Mouse (Mus musculus): ENCODE data around the gene Rgma.

Rgma gene

GRCm38 (mm10) chr7:73375257-73376100 is at the start of gene Rgma:
Gene Rgma, plus strand, starts transcription at chr7:73375509.
- peak in 1 of 2 experiments; percentile 19 for DNase-seq

GRCm38 (mm10) chr7:73326236-73326635 is 49.1 kb upstream of the Rgma start:
- no peak for DNase-seq

GRCm38 (mm10) chr7:73326680-73327079 is 48.6 kb upstream of the Rgma start:
- no peak for DNase-seq

- no peak for DNase-seq
Observed at GRCm38 (mm10) chr7:73327193-73327592, 48.1 kb upstream of the Rgma start.

- DNase-seq, result no peak
Observed at GRCm38 (mm10) chr7:73327652-73328051, 47.7 kb upstream of the Rgma start.

- DNase-seq, result no peak
Observed at GRCm38 (mm10) chr7:73328653-73329207, 46.6 kb upstream of the Rgma start.

GRCm38 (mm10) chr7:73330754-73331153 is 44.6 kb upstream of the Rgma start:
- no peak for DNase-seq

- DNase-seq, result no peak
Observed at GRCm38 (mm10) chr7:73331645-73332044, 43.7 kb upstream of the Rgma start.

GRCm38 (mm10) chr7:73333398-73333988 is 41.8 kb upstream of the Rgma start:
- no peak for DNase-seq

- DNase-seq, result no peak
Observed at GRCm38 (mm10) chr7:73334883-73335282, 40.4 kb upstream of the Rgma start.

GRCm38 (mm10) chr7:73336380-73336779 is 38.9 kb upstream of the Rgma start:
- DNase-seq, result no peak

GRCm38 (mm10) chr7:73338353-73338752 is 37.0 kb upstream of the Rgma start:
- no peak for DNase-seq

GRCm38 (mm10) chr7:73343852-73344251 is 31.5 kb upstream of the Rgma start:
- DNase-seq, result no peak

- DNase-seq, result no peak
Observed at GRCm38 (mm10) chr7:73348585-73349124, 26.7 kb upstream of the Rgma start.

GRCm38 (mm10) chr7:73349158-73349557 is 26.2 kb upstream of the Rgma start:
- no peak for DNase-seq

- DNase-seq, result no peak
Observed at GRCm38 (mm10) chr7:73355229-73355628, 20.1 kb upstream of the Rgma start.

GRCm38 (mm10) chr7:73356901-73357300 is 18.4 kb upstream of the Rgma start:
- no peak for DNase-seq

- DNase-seq, result no peak
Observed at GRCm38 (mm10) chr7:73357626-73358025, 17.7 kb upstream of the Rgma start.

GRCm38 (mm10) chr7:73365511-73365910 is 9.8 kb upstream of the Rgma start:
- DNase-seq, result no peak

GRCm38 (mm10) chr7:73365965-73366364 is 9.3 kb upstream of the Rgma start:
- DNase-seq, result no peak

- no peak for DNase-seq
Observed at GRCm38 (mm10) chr7:73367681-73368464, 7.4 kb upstream of the Rgma start.

- DNase-seq, result no peak
Observed at GRCm38 (mm10) chr7:73369992-73370391, 5.3 kb upstream of the Rgma start.

Measured in thymus, postnatal 36 days (tissue).